Mouse (Mus musculus): ENCODE measurements around the gene Gab1. TPM values are rescaled to one million over a fixed set of nuclear protein-coding genes. Genes with fewer than 3 reads are reported as not detected.
"Not testable (repeated sequence)": the region's sequence is repeated elsewhere in the genome, so short reads cannot be mapped to it uniquely, and the experiment has no call there.

The Gab1 gene
- polyA plus RNA-seq, 1 experiment from 2014 or later, result 14.7 TPM

- peak overlapping the region; percentile 94 for H3K4me3 ChIP-seq (ENCODE audit: low read length)
- peaks cover 10% of the 10 kb centered on the region; the same call in 1 of the 2 replicates for H3K4me1 ChIP-seq (ENCODE audit: insufficient read depth, low read length)
- H3K4me2 ChIP-seq (replicated peaks; ENCODE audit: low read depth, low read length), result peak overlapping the region; percentile 64
- peak overlapping the region; percentile 94 for H3K27ac ChIP-seq (ENCODE audit: low read length)
- WGBS, result 11% methylated on average over 14 of the region's 14 CpGs
- no peaks in the 10 kb centered on the region for H3K9me3 ChIP-seq (ENCODE audit: low read length)
- no peaks in the 10 kb centered on the region for H3K27me3 ChIP-seq (ENCODE audit: insufficient read depth, low read length)
- ATAC-seq (ENCODE audit: low FRiP score, low TSS enrichment), result peak; percentile 57; the same call in 1 of the 2 replicates
- H3K36me3 ChIP-seq (ENCODE audit: insufficient read depth, low read length), result peaks cover 10% of the 10 kb centered on the region; the same call in 1 of the 2 replicates
- peak overlapping the region; percentile 76 for H3K9ac ChIP-seq (replicated peaks; ENCODE audit: low read length)
Measured at GRCm38 (mm10) chr8:80739932-80740331, 140.4 kb downstream of the Gab1 start.

DNA sequence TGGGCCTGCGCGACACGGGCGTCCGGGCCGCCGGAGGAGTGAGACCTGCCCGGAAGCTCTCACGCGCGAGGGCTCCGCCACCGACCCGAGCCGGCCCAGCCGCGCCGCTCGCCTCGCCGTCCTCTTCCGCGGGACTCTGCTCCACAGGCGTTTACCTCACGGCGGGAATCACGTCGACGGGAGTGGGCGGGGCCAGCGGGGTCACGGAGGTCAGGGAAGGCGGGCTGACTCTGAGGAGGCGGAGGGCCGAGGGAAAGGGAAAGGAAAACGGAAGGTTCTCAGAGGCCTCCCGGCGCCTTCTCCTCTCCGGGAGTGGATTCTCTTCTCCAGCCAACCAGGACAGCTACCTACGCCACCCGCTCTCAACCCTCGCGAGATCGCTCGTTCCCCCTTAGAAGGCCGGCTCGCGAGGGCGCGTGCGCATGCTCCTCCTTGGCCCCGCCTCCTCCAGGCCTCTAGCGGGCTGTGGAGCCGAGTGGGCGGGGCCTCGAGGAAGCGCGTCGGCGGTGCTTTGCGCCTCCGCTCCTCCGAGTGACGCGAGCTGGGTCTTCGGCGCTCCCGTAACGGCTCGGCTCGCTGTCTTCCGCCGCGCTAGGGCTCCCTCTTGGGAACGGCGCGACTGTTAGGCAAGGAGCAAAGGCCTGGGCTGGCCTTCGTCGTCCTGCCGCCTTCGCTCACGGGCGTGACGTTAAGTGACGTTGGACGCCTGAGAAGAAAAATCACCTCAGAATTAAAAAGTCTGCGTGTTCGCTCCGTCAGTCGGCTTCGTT lies 141.0 kb downstream of the Gab1 start, which contains the start of gene Smarca5:
TSS of gene Smarca5 (minus strand) at position 343 of the 770 bp plus-strand sequence.
- 2% methylated on average over 79 of the region's 91 CpGs for WGBS
- H3K4me1 ChIP-seq (ENCODE audit: insufficient read depth, low read length); H3K27me3 ChIP-seq (ENCODE audit: insufficient read depth, low read length); H3K9me3 ChIP-seq (ENCODE audit: low read length); H3K36me3 ChIP-seq (ENCODE audit: insufficient read depth, low read length): not testable (repeated sequence)
- peak within 1 kb of the TSS; percentile 99 for H3K27ac ChIP-seq (ENCODE audit: low read length)
- H3K9ac ChIP-seq (replicated peaks; ENCODE audit: low read length), result peak within 1 kb of the TSS; percentile 95
- H3K4me2 ChIP-seq (replicated peaks; ENCODE audit: low read depth, low read length), result peak within 1 kb of the TSS; percentile 80
- H3K4me3 ChIP-seq (ENCODE audit: low read length), result peak within 1 kb of the TSS; percentile 94
- ATAC-seq (ENCODE audit: low FRiP score, low TSS enrichment), result peak; percentile 98

DNA sequence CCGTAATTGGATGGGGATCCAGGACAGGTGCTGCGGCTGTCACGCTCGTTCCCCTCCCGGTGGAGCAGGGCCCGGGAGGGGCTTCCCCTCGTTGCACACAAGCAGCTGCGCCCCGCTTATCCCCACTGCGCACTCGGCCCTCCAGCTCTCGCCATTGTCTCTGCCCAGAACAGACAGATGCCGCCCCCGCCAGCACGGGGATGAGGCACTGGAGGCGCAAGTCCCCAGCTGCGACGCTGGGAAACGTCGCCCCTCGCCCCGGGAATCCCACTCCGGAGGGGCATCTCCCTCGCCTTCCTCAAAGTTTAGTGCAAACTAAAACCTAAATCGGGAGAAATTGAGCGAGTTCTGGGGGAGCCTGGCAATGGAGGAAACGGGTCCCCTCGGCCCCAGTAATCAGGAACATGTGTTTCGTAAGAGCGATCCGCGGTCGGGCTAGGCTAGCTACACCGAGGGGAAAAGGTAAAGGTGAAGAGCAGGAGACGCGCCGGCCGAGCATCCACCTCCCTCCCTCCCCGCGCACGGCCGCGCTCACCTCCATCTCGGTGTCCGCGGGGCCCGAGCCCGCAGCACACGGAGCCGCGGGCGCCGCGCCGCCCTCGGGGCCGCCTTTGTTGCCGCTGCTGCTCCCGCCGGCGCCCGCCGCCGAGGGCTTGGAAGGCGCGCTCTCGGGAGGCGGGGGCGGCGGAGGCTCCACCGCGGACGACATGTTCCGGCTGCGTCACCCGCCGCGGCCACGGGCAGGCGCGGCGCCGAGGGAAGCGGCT lies 141.7 kb downstream of the Gab1 start:
- peak; percentile 74 for ATAC-seq (ENCODE audit: low FRiP score, low TSS enrichment)
- H3K4me2 ChIP-seq (replicated peaks; ENCODE audit: low read depth, low read length), result peak overlapping the region; percentile 80
- H3K4me1 ChIP-seq (ENCODE audit: insufficient read depth, low read length), result peaks cover 10% of the 10 kb centered on the region; the same call in 1 of the 2 replicates
- peaks cover 10% of the 10 kb centered on the region; the same call in 1 of the 2 replicates for H3K36me3 ChIP-seq (ENCODE audit: insufficient read depth, low read length)
- H3K4me3 ChIP-seq (ENCODE audit: low read length), result peak overlapping the region; percentile 94
- H3K9ac ChIP-seq (replicated peaks; ENCODE audit: low read length), result peak overlapping the region; percentile 95
- no peaks in the 10 kb centered on the region for H3K9me3 ChIP-seq (ENCODE audit: low read length)
- no peaks in the 10 kb centered on the region for H3K27me3 ChIP-seq (ENCODE audit: insufficient read depth, low read length)
- WGBS, result under 1% methylated on average over 74 of the region's 84 CpGs
- H3K27ac ChIP-seq (ENCODE audit: low read length), result peak overlapping the region; percentile 99

DNA sequence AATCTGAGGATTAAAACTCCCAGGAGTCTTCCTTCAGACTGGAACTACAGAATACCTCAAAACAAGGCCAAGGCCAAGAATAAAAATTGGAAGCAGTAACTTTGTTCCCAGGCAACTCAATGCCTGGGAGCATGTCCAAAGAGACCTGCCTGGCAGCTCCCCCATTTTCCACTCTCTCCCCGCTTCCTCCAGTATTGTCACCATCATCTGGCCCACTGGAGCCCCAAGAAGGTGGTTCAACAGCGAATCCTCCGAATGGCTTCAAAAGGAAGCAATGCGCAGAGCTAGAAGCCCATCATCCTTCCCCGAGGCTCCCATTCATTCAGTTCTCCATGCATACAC lies 142.3 kb downstream of the Gab1 start:
- peaks cover 10% of the 10 kb centered on the region; the same call in 1 of the 2 replicates for H3K4me1 ChIP-seq (ENCODE audit: insufficient read depth, low read length)
- peaks cover 12% of the 10 kb centered on the region; the same call in 1 of the 2 replicates for H3K36me3 ChIP-seq (ENCODE audit: insufficient read depth, low read length)
- ATAC-seq (ENCODE audit: low FRiP score, low TSS enrichment), result no peak
- peak overlapping the region; percentile 80 for H3K4me2 ChIP-seq (replicated peaks; ENCODE audit: low read depth, low read length)
- peak overlapping the region; percentile 94 for H3K4me3 ChIP-seq (ENCODE audit: low read length)
- no peaks in the 10 kb centered on the region for H3K9me3 ChIP-seq (ENCODE audit: low read length)
- H3K27ac ChIP-seq (ENCODE audit: low read length), result peak overlapping the region; percentile 99
- H3K27me3 ChIP-seq (ENCODE audit: insufficient read depth, low read length), result no peaks in the 10 kb centered on the region
- peak overlapping the region; percentile 95 for H3K9ac ChIP-seq (replicated peaks; ENCODE audit: low read length)
- under 1% methylated on average over 5 of the region's 5 CpGs for WGBS

DNA sequence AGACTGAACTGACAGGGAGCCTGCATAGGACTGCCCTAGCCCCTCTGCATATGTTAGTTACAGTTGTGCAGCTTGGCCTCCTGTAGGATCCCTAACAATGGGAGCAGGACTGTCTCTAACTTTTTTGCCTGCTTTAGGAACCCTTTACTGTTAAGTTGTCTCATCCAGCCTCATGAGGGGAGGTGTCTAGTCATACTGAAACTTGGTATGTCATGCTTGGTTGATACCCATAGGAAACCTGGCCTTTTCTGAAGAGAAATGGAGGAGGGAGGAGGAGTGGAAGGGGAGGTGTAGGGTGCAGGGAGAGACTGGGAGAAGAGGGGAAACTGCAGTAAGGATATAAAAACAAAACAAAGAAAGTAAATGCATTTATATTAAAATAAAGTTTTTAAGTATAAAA lies 148.0 kb downstream of the Gab1 start:
- no peak overlapping the region for H3K27ac ChIP-seq (ENCODE audit: low read length)
- no peak for ATAC-seq (ENCODE audit: low FRiP score, low TSS enrichment)
- H3K36me3 ChIP-seq (ENCODE audit: insufficient read depth, low read length), result peaks cover 33% of the 10 kb centered on the region
- H3K4me2 ChIP-seq (replicated peaks; ENCODE audit: low read depth, low read length), result no peak overlapping the region
- no peaks in the 10 kb centered on the region for H3K9me3 ChIP-seq (ENCODE audit: low read length)
- H3K27me3 ChIP-seq (ENCODE audit: insufficient read depth, low read length), result no peaks in the 10 kb centered on the region
- H3K9ac ChIP-seq (replicated peaks; ENCODE audit: low read length), result no peak overlapping the region
- H3K4me1 ChIP-seq (ENCODE audit: insufficient read depth, low read length), result no peaks in the 10 kb centered on the region; the same call in 1 of the 2 replicates
- H3K4me3 ChIP-seq (ENCODE audit: low read length), result no peak overlapping the region

DNA sequence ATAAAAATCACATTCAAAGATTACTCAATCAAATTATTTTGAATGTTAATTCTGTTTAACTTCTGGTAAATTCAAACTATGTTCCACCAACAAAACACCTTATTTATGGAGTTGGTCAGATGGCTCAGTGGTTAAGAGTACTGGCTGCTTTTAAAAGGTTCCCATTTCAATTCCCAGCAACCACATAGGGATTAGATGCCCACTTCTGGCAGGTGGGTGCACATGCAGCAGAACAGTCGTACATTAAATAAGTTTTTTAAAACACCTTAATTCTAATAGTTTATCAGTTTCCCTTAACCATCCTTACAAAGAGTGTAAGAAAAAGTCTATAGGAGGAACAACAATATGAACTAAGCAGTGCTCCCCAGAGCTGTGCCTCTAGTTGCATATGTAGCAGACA lies 165.9 kb downstream of the Gab1 start:
- Histone ChIP-seq H3K36me3 (ENCODE audit: insufficient read depth, low read length) (peaks cover 42% of the 10 kb centered on the region), H3K9me3 (ENCODE audit: low read length) (peaks cover 5% of the 10 kb centered on the region; the same call in 1 of the 2 replicates), H3K27me3 (ENCODE audit: insufficient read depth, low read length) (no peaks in the 10 kb centered on the region), H3K4me1 (ENCODE audit: insufficient read depth, low read length) (no peaks in the 10 kb centered on the region), H3K9ac (replicated peaks; ENCODE audit: low read length) (no peak overlapping the region), H3K4me3 (ENCODE audit: low read length) (no peak overlapping the region), H3K27ac (ENCODE audit: low read length) (no peak overlapping the region), H3K4me2 (replicated peaks; ENCODE audit: low read depth, low read length) (no peak overlapping the region)
- no peak for ATAC-seq (ENCODE audit: low FRiP score, low TSS enrichment)
- WGBS, result 85% methylated on average over 1 of the region's 1 CpGs

Other genes with a start within 250 kb of the Gab1 start
- 57.3 and 58.7 TPM in 2 replicates for gene Smarca5, start 141.0 kb downstream of the Gab1 start, polyA plus RNA-seq (2015; fragmentation: Nextera tagmentation; extraction: Ambion mirVana)
- gene Usp38, start 134.4 kb upstream of the Gab1 start, polyA plus RNA-seq (2015; fragmentation: Nextera tagmentation; extraction: Ambion mirVana), result 18.1 and 19.5 TPM in 2 replicates